Mouse (Mus musculus): ENCODE results near the gene Zp3r.

- TF ChIP-seq POLR2A (IDR thresholded peaks at IDR 0.05; ENCODE audit: borderline replicate concordance, control insufficient read depth, low read depth, low read length) (no peak), CTCF (IDR thresholded peaks at IDR 0.05; ENCODE audit: control insufficient read depth, insufficient read depth, low read length) (no peak)
These were observed 32.0 kb upstream of the Zp3r start, which contains the start of gene C4bp for GRCm38 (mm10) chr1:130661454-130661853.
